Mouse (Mus musculus) intestine, postnatal 0 days (tissue): ENCODE measurements around the gene Flt3l. TPM values are rescaled to one million over a fixed set of nuclear protein-coding genes. Genes with fewer than 3 reads are reported as not detected.

Experiments
- ATAC-seq: fragments of 200-750 bp; cut with Nextera tagmentation; 2 replicates; pipeline ENCODE4 v1.8.0; 2017; ENCODE audit warnings: mild to moderate bottlenecking, moderate TSS enrichment, moderate library complexity
- H3K27ac ChIP-seq: fragments of 300-500 bp; sonication (generic); 2 replicates; pipeline ENCODE4 v1.5.1; 2014; ENCODE audit warnings: mild to moderate bottlenecking, low read depth, low read length, moderate library complexity
- H3K27me3 ChIP-seq: fragments of 300-500 bp; sonication (generic); replicated peaks from 2 replicates; pipeline ENCODE4 v1.6.1; 2014; ENCODE audit warnings: low read length, mixed read lengths; ENCODE audit not compliant: control insufficient read depth, insufficient read depth
- H3K36me3 ChIP-seq: fragments of 300-500 bp; sonication (generic); 2 replicates; pipeline ENCODE4 v1.6.1; 2014; ENCODE audit warnings: mild to moderate bottlenecking, moderate library complexity; ENCODE audit not compliant: control insufficient read depth, insufficient read depth
- H3K4me1 ChIP-seq: fragments of 300-500 bp; sonication (generic); replicated peaks from 2 replicates; pipeline ENCODE4 v1.6.1; 2014; ENCODE audit warnings: antibody characterized with exemption, low read length, mixed read lengths; ENCODE audit not compliant: control insufficient read depth, insufficient read depth
- H3K4me2 ChIP-seq: fragments of 300-500 bp; sonication (generic); replicated peaks from 2 replicates; pipeline ENCODE4 v1.6.1; 2014; ENCODE audit warnings: low read depth, mild to moderate bottlenecking, moderate library complexity
- H3K4me3 ChIP-seq: fragments of 300-500 bp; sonication (generic); 2 replicates; pipeline ENCODE4 v1.5.1; 2014; ENCODE audit warnings: low read depth, low read length
- H3K9ac ChIP-seq: fragments of 300-500 bp; sonication (generic); 2 replicates; pipeline ENCODE4 v1.6.1; 2014; ENCODE audit warnings: mild to moderate bottlenecking, low read depth, low read length
- H3K9me3 ChIP-seq: fragments of 300-500 bp; sonication (generic); 2 replicates; pipeline ENCODE4 v1.6.1; 2016; ENCODE audit warnings: mixed run types; ENCODE audit not compliant: control insufficient read depth
- CTCF ChIP-seq: sonication (generic); IDR thresholded peaks from 2 replicates; pipeline ENCODE4 v1.5.1; 2016; ENCODE audit warnings: low read depth, mild to moderate bottlenecking, control low read depth, antibody characterized with exemption, moderate library complexity
- WGBS: fragments of 180-500 bp; shearing (Covaris S2); extraction: QIAGEN DNeasy Blood & Tissue Kit; methylation state at CpG from one replicate; pipeline ENCODE4 v1.1.7; 2014; 5-methylcytosine and 5-hydroxymethylcytosine counted together
- polyA plus RNA-seq: library from polyadenylated mRNA; unstranded; fragments of >200 nt; fragmentation: Nextera tagmentation; extraction: Ambion mirVana; gene quantifications from 2 replicates; pipeline ENCODE4 v1.2.1, GENCODE M21; 2015

Flt3l gene
- polyA plus RNA-seq, 1 experiment from 2014 or later = 2.7 TPM

DNA sequence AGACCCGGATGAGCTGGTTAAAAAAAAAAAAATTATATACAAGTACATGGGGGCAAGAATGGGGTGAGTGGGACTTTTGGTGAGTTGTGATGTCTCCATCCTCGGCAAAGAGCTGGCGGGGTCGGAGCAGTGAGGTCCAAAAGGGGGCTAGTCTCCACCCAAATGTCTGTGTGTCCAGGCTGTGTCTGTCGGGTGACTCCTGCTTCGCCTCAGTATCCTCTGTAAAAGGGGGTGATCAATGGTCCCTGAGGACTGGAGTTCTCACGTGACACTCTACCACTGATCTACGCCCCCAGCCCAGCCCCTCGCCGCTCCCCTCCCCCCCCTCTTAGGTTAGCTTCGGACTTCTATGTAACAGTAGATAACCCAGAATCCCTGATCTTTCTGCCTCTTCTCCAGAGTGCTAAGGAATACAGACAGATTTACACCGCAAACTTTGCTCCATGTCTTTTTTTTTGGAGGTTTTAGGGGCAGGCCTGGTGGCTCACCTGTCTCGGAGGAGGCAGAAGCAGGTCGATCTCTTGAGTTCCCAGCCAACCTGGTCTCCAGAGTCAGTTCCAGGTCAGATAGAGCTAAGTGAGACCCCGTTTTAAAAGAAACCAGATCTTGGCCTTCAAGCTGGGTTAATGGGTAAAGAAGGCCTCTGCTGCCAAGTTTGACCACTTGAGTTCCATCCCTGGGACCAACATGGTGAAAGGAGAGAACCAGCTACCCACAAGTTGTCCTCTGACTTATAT, 6.3 kb downstream of the Flt3l start:
- Histone ChIP-seq H3K27me3 (no peaks in the 10 kb centered on the region), H3K4me1 (0 out of 2 replicates have a peak, but pooled peaks cover 3% of the 10 kb centered on the region), H3K27ac (peak overlapping the region; percentile 77; the same call in 1 of the 2 replicates), H3K36me3 (peaks cover 23% of the 10 kb centered on the region), H3K9me3 (no peaks in the 10 kb centered on the region), H3K9ac (no peak overlapping the region), H3K4me2 (peak overlapping the region; percentile 85), H3K4me3 (peak overlapping the region; percentile 93; the same call in 1 of the 2 replicates)
- WGBS = 68% methylated on average over 15 of the region's 15 CpGs
- TF ChIP-seq CTCF = no peak
- ATAC-seq = no peak

DNA sequence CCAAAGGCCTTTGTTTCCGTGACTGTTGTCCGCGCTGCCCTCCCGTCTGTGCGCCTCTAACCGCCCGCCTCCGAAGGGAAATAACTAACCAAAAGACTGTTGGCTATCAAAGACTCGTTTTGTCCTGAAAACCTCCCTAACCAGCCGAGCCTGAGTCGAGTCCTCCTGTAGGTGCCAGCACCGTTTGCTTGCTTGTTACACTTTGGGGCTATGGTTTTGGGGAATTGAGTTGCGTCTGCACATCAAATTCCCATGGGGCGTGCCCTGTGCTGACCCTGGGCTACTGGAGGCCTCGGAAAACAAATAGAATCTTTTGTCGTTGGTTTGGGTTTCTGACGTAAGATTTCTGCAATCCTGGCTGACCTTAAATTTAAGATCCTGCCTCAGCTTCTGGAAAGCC, 6.9 kb downstream of the Flt3l start:
- 1% methylated on average over 17 of the region's 17 CpGs for WGBS
- H3K4me2 ChIP-seq = peak overlapping the region; percentile 85
- ATAC-seq = peak; percentile 0; the same call in 1 of the 2 replicates

DNA sequence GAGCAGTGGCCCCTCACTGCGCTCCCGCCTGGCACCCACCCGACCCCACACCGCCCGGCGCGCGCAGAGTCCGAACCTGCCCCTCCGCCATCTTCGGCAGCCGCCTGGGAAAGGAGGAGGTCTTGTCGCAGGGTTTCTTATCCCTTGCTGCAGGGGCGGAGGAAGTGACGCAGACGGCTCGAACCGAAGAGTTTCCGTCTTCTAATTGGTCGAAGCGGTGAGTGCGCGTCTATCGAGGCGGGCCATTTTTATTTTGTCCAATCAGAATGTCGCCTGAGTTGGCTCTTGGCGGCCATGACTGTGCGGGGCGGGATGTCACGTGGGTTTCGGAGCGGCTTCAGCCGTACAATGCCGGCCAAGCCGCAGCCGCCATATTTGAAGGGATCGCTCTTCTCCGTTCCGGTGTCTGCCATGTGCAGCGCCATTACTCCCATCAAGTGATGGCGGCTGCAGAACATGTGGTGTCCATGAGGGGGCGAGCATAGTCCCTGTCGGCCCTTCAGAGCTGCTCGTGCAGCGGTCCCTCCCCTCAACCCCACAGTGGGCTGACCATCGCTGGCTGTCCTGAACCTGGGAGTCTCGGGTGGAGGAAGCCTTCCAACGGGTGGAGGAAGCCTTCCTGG, 7.5 kb downstream of the Flt3l start, which contains the start of gene Rpl13a:
Gene Rpl13a (minus strand): TSS at position 138 of the 623 bp plus-strand sequence.
- peak within 1 kb of the TSS; percentile 93 for H3K9ac ChIP-seq
- peak within 1 kb of the TSS; percentile 93 for H3K4me3 ChIP-seq
- peak within 1 kb of the TSS; percentile 86 for H3K27ac ChIP-seq
- peak; percentile 88 for ATAC-seq
- TF ChIP-seq CTCF = peak; percentile 91
- under 1% methylated on average over 48 of the region's 48 CpGs for WGBS
- no peaks in the 10 kb centered on the region for H3K27me3 ChIP-seq
- H3K36me3 ChIP-seq = peaks cover 23% of the 10 kb centered on the region
- peak within 1 kb of the TSS; percentile 85 for H3K4me2 ChIP-seq
- H3K9me3 ChIP-seq = no peaks in the 10 kb centered on the region
- peaks cover 3% of the 10 kb centered on the region; the same call in 1 of the 2 replicates for H3K4me1 ChIP-seq

More for the DNA sequence above, 6.9 kb downstream of the Flt3l start:
- Histone ChIP-seq H3K9ac (peak overlapping the region; percentile 32; the same call in 1 of the 2 replicates), H3K27me3 (no peaks in the 10 kb centered on the region), H3K36me3 (peaks cover 23% of the 10 kb centered on the region), H3K9me3 (no peaks in the 10 kb centered on the region), H3K27ac (peak overlapping the region; percentile 77), H3K4me1 (peaks cover 3% of the 10 kb centered on the region; the same call in 1 of the 2 replicates), H3K4me3 (peak overlapping the region; percentile 93)
- TF ChIP-seq CTCF = no peak

DNA sequence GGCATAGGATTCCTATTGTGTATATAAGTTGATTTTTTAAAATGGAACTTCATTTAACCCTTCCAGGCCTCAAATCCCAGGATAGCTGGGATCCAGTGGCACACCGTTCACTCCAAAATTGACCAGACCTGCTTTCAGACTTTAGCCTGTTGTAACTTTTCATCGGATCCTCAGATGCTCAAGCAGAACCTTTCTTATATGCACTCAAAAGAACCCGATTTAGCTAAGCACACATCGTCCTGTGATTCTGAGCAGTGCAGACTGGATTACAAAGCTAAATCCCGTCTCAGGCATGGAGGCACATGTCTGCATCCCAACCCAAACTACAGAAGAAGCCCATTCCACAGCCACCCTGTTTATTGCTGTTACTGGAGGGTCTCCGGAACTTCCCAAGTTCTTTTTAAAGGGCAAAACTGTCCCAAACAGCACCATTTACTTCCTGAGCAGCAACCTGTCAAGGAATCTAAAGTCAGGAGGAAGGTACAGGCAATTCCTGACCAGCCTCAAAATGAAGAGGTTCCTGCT, 8.5 kb downstream of the Flt3l start:
- H3K36me3 ChIP-seq = peaks cover 26% of the 10 kb centered on the region
- H3K4me3 ChIP-seq = peak overlapping the region; percentile 93
- H3K4me1 ChIP-seq = peaks cover 3% of the 10 kb centered on the region; the same call in 1 of the 2 replicates
- no peak for ATAC-seq
- peak overlapping the region; percentile 86 for H3K27ac ChIP-seq
- H3K9me3 ChIP-seq = no peaks in the 10 kb centered on the region
- peak overlapping the region; percentile 83 for H3K4me2 ChIP-seq
- no peak for TF ChIP-seq CTCF
- H3K27me3 ChIP-seq = no peaks in the 10 kb centered on the region
- WGBS = under 1% methylated on average over 6 of the region's 6 CpGs
- H3K9ac ChIP-seq = peak overlapping the region; percentile 93

DNA sequence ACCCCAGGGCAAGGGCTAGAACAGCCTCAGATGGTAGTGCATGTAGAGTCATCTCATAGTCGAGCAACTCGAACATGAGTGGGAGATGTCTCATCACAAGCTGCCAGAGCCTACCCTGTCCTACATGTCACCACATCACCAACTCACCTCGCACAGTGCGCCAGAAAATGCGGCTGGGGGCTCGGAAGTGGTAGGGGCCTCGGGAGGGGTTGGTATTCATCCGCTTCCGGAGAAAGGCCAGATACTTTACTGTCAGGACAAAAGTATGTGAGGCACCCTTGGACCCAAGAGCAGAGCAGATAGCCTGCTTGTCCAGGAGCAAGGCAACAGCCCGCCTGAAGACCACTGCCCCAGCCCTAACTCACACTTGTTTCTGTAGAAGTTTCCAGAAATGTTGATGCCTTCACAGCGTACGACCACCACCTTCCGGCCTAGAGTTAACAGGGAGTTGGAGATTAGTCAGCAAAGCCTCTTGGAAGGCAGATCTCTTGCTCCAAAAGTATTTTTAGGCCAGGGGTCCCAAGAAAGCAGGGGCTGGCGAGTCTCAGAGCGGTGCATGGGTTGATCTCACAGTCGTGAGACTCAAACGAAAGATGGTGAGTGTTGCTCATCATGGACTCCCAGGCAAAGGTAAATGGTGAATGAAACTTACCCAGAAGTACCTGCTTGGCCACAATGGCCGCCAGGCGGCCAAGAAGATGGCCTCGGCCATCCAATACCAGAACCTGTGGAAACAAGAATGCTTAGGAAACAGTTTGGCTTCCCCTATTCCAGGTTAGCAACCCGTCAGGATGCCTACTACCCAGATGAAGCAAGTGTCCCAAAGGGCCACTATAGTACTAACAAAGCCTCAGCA, 9.2 kb downstream of the Flt3l start:
- Histone ChIP-seq H3K9ac (peak overlapping the region; percentile 93), H3K36me3 (peaks cover 32% of the 10 kb centered on the region), H3K9me3 (no peaks in the 10 kb centered on the region), H3K27me3 (no peaks in the 10 kb centered on the region), H3K27ac (peak overlapping the region; percentile 66), H3K4me1 (peaks cover 3% of the 10 kb centered on the region; the same call in 1 of the 2 replicates), H3K4me3 (peak overlapping the region; percentile 93), H3K4me2 (peak overlapping the region; percentile 83)
- TF ChIP-seq CTCF = peak; percentile 56
- ATAC-seq = no peak
- WGBS = 26% methylated on average over 21 of the region's 21 CpGs
